Mouse (Mus musculus): Measurements from ENCODE around the gene Thra.
A peak's percentile ranks its signal among the peaks of the same experiment; 100 is the strongest.
"Not testable (repeated sequence)": the region's sequence is repeated elsewhere in the genome, so short reads cannot be mapped to it uniquely, and the experiment has no call there.

The Thra gene

GRCm38 (mm10) chr11:98740393-98741050 lies at the start of gene Thra:
Gene Thra, plus strand, starts transcription at chr11:98740638.
- DNase-seq = peak; percentile 99

GRCm38 (mm10) chr11:98693201-98693600 lies 47.2 kb upstream of the Thra start:
- peak; percentile 92 for DNase-seq

- peak; percentile 90 for DNase-seq
Measured at GRCm38 (mm10) chr11:98693746-98694145, 46.7 kb upstream of the Thra start.

GRCm38 (mm10) chr11:98694301-98694700 lies 46.1 kb upstream of the Thra start:
- peak; percentile 83 for DNase-seq

- no peak for DNase-seq
Measured at GRCm38 (mm10) chr11:98695408-98695807, 45.0 kb upstream of the Thra start.

- no peak for DNase-seq
Measured at GRCm38 (mm10) chr11:98696454-98697216, 43.8 kb upstream of the Thra start.

GRCm38 (mm10) chr11:98697225-98697624 lies 43.2 kb upstream of the Thra start:
- peak; percentile 84 for DNase-seq

- DNase-seq = peak; percentile 92
Measured at GRCm38 (mm10) chr11:98698849-98699640, 41.4 kb upstream of the Thra start.

- peak; percentile 97 for DNase-seq
Measured at GRCm38 (mm10) chr11:98699911-98700310, 40.5 kb upstream of the Thra start.

- DNase-seq = peak; percentile 91
Measured at GRCm38 (mm10) chr11:98701213-98701670, 39.2 kb upstream of the Thra start, which contains the start of gene Csf3. Gene Csf3, plus strand, starts transcription at chr11:98701263.

GRCm38 (mm10) chr11:98702323-98702722 lies 38.1 kb upstream of the Thra start:
- peak; percentile 84 for DNase-seq

GRCm38 (mm10) chr11:98705021-98705420 lies 35.4 kb upstream of the Thra start:
- no peak for DNase-seq

- DNase-seq = peak; percentile 98
Measured at GRCm38 (mm10) chr11:98707401-98708281, 32.8 kb upstream of the Thra start.

- DNase-seq = peak; percentile 98
Measured at GRCm38 (mm10) chr11:98708282-98708956, 32.0 kb upstream of the Thra start.

- peak; percentile 97 for DNase-seq
Measured at GRCm38 (mm10) chr11:98709001-98709741, 31.3 kb upstream of the Thra start.

GRCm38 (mm10) chr11:98710416-98711045 lies 29.9 kb upstream of the Thra start:
- DNase-seq = peak; percentile 98

GRCm38 (mm10) chr11:98711046-98711434 lies 29.4 kb upstream of the Thra start:
- peak; percentile 93 for DNase-seq

- DNase-seq = not testable (repeated sequence)
Measured at GRCm38 (mm10) chr11:98712009-98712408, 28.4 kb upstream of the Thra start.

GRCm38 (mm10) chr11:98713703-98714102 lies 26.7 kb upstream of the Thra start:
- DNase-seq = no peak

GRCm38 (mm10) chr11:98715946-98716345 lies 24.5 kb upstream of the Thra start:
- no peak for DNase-seq

All from heart, adult 11 months (tissue).